11 mouse cellular contexts compared by ENCODE assay signal in the genomic region with DNA sequence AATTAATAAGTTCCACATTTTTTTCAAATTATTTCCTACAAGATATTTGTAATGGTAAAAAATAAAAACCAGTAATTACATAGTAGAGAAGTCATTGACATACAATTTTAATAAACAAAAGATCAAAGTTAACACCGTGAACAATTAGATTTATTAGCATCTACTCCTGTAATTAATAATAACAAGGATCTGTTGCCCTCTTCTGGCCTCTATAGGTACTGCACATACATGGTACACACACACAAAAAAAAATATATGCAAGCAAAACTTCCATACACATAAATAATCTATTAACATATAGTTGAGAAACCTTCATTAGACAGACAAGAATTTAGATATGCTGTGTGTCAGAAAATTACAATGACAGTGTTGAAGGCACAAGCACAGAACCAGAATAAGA. TPM values are rescaled to one million over a fixed set of nuclear protein-coding genes. Genes with fewer than 3 reads are reported as not detected.
DNase-seq lines count a peak whose midpoint lies in the region; ATAC-seq lines count a peak whose summit lies in the region.
"Had no signal": no experiment of that assay in that cellular context is flagged by ENCODE, and none has a peak within 500 bp of the region (broad histone marks: within the 10 kb centered on the region; RNA-seq: fewer than 3 reads in every experiment).

No protein-coding gene starts in this region.

- WGBS in hindbrain, embryonic 14.5 days = 95% methylated on average over 1 of the region's 1 CpGs
- 92% methylated on average over 1 of the region's 1 CpGs for WGBS in hindbrain, embryonic 12.5 days

- H3K36me3 ChIP-seq in hindbrain, embryonic 14.5 days (replicated peaks; ENCODE audit: control insufficient read depth, insufficient read depth) = peaks cover 45% of the 10 kb centered on the region
- peaks cover 9% of the 10 kb centered on the region for H3K36me3 ChIP-seq in hindbrain, embryonic 12.5 days
- peaks cover 5% of the 10 kb centered on the region for H3K36me3 ChIP-seq in splenic B cell, adult 2 months (ENCODE audit: control insufficient read depth, insufficient read depth, low read length, poor library complexity, severe bottlenecking)
- H3K36me3 ChIP-seq: heart, embryonic 15.5 days had no signal

- no peak for ATAC-seq in hindbrain, embryonic 14.5 days (ENCODE audit: low FRiP score)
- ATAC-seq in hindbrain, embryonic 12.5 days (ENCODE audit: low FRiP score) = no peak
- ATAC-seq in erythroblast, adult 5-6 weeks (replicated peaks; ENCODE audit: low FRiP score, poor library complexity, severe bottlenecking) = no peak

- no peaks in the 10 kb centered on the region for H3K27me3 ChIP-seq in hindbrain, embryonic 14.5 days (ENCODE audit: control insufficient read depth, insufficient read depth, low read length)
- H3K27me3 ChIP-seq in hindbrain, embryonic 12.5 days = no peaks in the 10 kb centered on the region
- no peaks in the 10 kb centered on the region for H3K27me3 ChIP-seq in splenic B cell, adult 2 months (ENCODE audit: control insufficient read depth, insufficient read depth, low read length, poor library complexity, severe bottlenecking)
- H3K27me3 ChIP-seq: forebrain, embryonic 12.5 days; heart, embryonic 15.5 days had no signal

- H3K9ac ChIP-seq in hindbrain, embryonic 14.5 days = no peak overlapping the region
- H3K9ac ChIP-seq in hindbrain, embryonic 12.5 days = no peak overlapping the region
- H3K9ac ChIP-seq: forebrain, embryonic 12.5 days; heart, embryonic 15.5 days had no signal

- H3K9me3 ChIP-seq in hindbrain, embryonic 14.5 days (ENCODE audit: control insufficient read depth, low read length) = peaks cover 4% of the 10 kb centered on the region; the same call in 1 of the 2 replicates
- no peaks in the 10 kb centered on the region for H3K9me3 ChIP-seq in hindbrain, embryonic 12.5 days (replicated peaks)
- H3K9me3 ChIP-seq: forebrain, embryonic 12.5 days; heart, embryonic 15.5 days had no signal

- no peaks in the 10 kb centered on the region for H3K4me1 ChIP-seq in hindbrain, embryonic 14.5 days (replicated peaks; ENCODE audit: control insufficient read depth, insufficient read depth, low read length)
- H3K4me1 ChIP-seq in hindbrain, embryonic 12.5 days = no peaks in the 10 kb centered on the region
- H3K4me1 ChIP-seq: forebrain, embryonic 12.5 days; heart, embryonic 15.5 days had no signal

- no peak overlapping the region for H3K27ac ChIP-seq in hindbrain, embryonic 14.5 days
- no peak overlapping the region for H3K27ac ChIP-seq in hindbrain, embryonic 12.5 days
- H3K27ac ChIP-seq: forebrain, embryonic 12.5 days; heart, embryonic 15.5 days had no signal

- H3K4me3 ChIP-seq in hindbrain, embryonic 14.5 days (replicated peaks; ENCODE audit: low read length) = no peak overlapping the region
- no peak overlapping the region for H3K4me3 ChIP-seq in hindbrain, embryonic 12.5 days
- H3K4me3 ChIP-seq: forebrain, embryonic 12.5 days; heart, embryonic 15.5 days had no signal

- no peak overlapping the region for H3K4me2 ChIP-seq in hindbrain, embryonic 14.5 days (replicated peaks)
- no peak overlapping the region for H3K4me2 ChIP-seq in hindbrain, embryonic 12.5 days (replicated peaks)
- H3K4me2 ChIP-seq: forebrain, embryonic 12.5 days; heart, embryonic 15.5 days had no signal

- DNase-seq in hindbrain, embryonic 14.5 days (ENCODE audit: low spot score) = peak; percentile 35
- peak; percentile 17 for DNase-seq in lung, postnatal 36 days
- DNase-seq in lung, postnatal 10 days = no peak
- peak; percentile 48 for DNase-seq in NIH3T3 (ENCODE audit: low read depth)
- DNase-seq in splenic B cell, adult 2 months (ENCODE audit: low read depth, low spot score) = peak; percentile 40
- DNase-seq in ovary, postnatal 36 days (ENCODE audit: low spot score) = no peak
- DNase-seq: cerebellum, postnatal 36 days had no signal

RNA-seq across cellular contexts. Expression of a gene that starts 43.6 kb away (rescaled TPM):
- polyA plus RNA-seq in hindbrain, embryonic 14.5 days (2014; fragmentation: Nextera tagmentation; extraction: Ambion mirVana) = 39.7 and 41.3 TPM in 2 replicates
- 17.9 and 18.3 TPM in 2 replicates for polyA plus RNA-seq in hindbrain, embryonic 12.5 days (2016; fragmentation: Nextera tagmentation; extraction: Ambion mirVana)
- total RNA-seq in erythroblast, adult 5-6 weeks (2015; ENCODE audit: low replicate concordance) = 0.42 and 4.8 TPM in 2 replicates
- total RNA-seq in erythroblast, adult 5-6 weeks (2017; ENCODE audit: low replicate concordance) = 2.4 and 3.3 TPM in 2 replicates

Comparison
In these comparisons a context has a peak if more than half of its experiments do, and no peak if none do; other contexts are left out.
1. DNase-seq: peak in hindbrain, embryonic 14.5 days (single experiment), lung, postnatal 36 days (single experiment), NIH3T3 (single experiment) and splenic B cell, adult 2 months (single experiment); none in lung, postnatal 10 days (single experiment) and ovary, postnatal 36 days (single experiment).